Mouse (Mus musculus): ENCODE data around the gene Dapp1.

- no peak for TF ChIP-seq POLR2A (IDR thresholded peaks at IDR 0.05; ENCODE audit: insufficient read depth, low read length)
- TF ChIP-seq CTCF (IDR thresholded peaks at IDR 0.05; ENCODE audit: low read depth, low read length) = no peak
- no peak for TF ChIP-seq EP300 (IDR thresholded peaks at IDR 0.05; ENCODE audit: insufficient read depth, low read depth, low read length)
Measured at GRCm38 (mm10) chr3:137942098-137942622, 39.2 kb downstream of the Dapp1 start.

Measured in ES-Bruce4 (cell line).